Mouse (Mus musculus): ENCODE data around the gene Ddhd1.

Gene Ddhd1

DNA sequence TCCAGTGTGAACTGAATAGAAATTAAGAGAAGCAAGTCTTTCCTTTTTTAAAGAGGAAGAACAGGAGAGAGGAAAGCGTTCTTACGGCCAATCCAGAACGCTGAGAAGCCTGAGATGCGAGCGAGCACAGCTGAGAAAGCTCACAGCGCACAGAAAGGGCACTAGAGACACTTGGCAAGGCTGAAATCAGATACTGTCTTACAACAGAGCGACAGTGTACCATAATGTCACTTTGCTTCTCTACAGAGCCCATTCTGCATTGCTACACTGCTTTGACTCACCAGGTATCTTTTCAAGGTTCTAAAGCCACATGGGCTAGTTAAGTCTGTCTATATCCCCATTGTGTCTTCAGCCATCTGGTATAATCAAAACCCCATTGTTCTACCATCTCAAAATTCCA lies 13.7 kb downstream of the Ddhd1 start:
- DNase-seq = no peak

DNA sequence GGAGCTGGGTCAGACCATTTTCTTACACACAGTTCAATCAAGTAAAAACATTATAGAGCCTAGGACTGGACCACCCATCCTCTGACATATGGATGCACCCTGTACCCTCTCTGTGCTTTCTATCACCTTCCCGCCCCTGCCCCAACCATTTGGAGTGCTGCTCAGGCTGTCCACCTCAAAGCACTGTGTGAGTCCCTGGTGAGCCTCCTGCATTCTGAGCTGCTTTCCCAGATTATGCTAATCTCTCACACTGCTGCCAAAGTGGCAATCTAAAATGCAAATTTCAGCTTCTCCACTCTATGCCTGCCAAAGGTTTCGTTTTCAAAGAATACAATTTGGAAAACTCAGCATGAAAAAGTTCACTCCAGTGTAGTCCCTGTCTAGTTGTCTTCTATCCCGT lies 14.5 kb downstream of the Ddhd1 start:
- DNase-seq = no peak

DNA sequence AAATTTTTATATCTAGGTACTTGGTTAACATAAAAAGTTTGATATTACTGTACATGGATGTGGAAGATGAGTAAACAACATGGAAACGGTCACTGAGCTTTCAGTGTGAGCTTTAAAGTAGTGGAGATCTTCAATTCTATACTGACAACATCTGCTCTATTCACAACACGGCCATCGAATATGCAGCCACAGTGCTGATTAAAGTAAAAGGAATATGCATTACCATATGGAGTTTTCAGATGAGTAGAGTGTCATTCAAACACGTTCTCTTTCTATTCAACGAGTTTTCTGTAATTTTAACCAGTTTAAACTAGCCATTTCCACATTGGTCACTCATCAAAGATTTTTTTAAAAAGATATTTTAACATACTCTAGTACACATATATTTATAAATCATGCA lies 15.1 kb downstream of the Ddhd1 start:
- no peak for DNase-seq

DNA sequence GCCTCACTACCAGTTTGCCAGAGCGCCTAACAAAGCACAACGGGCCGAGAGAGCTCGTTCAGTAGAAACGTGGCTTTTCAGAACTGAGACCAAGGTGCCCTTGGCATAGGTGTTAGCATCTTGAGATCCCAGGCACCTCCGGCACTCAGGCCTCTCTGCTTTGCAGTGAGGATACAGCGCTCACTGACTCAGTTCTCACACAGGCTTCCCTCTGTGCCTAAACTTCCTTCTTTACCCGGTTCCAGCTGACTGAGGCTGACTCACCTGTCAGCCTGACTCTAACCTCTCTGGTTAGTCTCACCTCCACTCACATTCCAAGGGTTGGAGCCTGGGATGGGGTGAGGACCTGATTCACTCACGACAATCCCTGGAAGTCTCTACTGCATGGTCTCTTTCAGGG lies 15.7 kb downstream of the Ddhd1 start:
- no peak for DNase-seq

DNA sequence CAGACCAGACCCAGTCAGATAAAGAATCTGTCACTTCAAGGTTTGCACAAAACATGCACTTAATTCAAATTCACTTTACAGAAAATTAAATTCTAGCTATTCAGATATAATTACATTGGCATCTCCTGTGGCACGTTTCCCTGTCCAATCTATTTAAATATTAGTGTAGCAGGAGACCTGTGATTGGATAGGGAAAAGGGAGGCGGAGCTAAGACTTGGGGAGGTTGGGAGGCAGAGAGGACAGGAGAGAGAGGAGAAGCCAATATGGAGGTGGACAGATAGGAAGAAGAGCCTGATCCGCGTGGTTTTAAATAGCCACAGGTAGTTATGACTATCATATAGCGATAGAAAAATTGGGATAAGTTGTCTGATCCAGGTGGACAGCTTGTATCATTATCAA lies 19.2 kb downstream of the Ddhd1 start:
- DNase-seq = no peak

DNA sequence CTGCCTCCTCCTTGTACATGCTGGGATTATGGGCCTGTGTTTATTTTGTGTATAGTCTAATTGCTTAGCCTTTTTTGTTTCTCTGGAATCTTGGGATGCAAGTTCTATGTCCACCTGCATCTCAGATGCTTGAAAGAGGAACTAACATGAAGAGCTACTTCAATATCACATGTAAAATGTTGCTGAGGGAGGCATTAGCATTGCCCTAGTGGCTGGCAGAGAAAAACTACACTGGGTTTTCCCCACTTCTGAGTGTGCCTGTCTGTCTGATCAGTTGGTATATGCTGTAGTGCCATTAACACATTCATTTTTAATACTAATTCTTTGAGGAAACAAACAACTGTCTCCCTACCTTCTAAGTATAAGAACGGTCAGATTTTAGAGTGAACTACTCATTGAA lies 22.4 kb downstream of the Ddhd1 start:
- no peak for DNase-seq

DNA sequence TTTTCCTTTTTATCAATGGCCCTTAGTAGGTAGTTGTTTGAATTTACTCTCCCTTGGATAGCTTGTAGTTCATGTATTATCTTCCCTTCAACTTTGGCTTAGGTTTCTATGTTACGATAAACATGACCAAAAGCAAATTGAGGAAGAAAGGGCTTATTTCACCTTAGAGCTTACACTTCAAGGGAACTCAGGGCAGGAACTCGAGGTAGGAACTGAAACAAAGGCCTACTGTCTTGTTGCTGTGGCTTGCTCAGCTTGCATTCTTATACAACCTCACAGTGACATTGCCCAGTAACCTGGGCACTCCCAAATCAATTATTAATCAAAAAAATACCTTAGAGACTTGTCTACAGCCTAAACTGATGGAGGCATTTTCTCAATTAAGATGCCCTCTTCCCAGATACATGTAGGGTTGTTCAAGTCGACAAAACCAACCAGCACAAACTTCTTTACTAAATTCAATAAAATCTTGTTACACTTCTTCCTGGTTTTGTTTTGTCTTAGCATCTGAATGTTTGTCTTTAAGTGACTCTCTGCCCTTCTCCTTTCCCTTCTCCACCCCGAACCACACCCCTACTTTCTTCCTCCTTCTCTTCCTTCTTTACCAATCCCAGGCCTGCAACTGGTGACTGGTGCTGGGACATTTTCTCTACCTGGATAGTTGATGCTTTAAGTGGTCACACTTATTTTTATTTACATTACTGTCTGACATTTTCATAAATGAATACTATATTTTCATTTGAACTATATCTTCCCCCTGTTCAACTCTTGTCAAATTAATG lies 25.0 kb downstream of the Ddhd1 start:
- DNase-seq = no peak

DNA sequence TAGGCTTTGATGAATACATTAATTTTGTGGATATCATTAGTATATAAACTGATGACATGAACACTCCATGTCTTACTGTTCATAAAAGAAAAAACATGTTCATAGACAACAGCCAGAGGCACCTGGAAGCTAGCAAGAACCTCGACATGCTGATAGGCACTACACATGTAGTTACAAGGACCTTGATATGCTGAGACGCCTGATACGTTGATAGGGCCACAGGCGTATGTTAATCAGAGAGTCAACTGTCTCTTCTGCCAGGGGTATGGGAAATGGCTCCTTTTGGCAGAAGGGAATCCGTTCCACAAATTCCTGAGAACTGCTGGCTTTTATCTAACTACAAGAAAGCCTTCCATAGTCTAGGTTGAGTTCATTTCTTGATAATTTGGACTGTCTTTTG lies 27.4 kb downstream of the Ddhd1 start:
- DNase-seq = no peak

DNA sequence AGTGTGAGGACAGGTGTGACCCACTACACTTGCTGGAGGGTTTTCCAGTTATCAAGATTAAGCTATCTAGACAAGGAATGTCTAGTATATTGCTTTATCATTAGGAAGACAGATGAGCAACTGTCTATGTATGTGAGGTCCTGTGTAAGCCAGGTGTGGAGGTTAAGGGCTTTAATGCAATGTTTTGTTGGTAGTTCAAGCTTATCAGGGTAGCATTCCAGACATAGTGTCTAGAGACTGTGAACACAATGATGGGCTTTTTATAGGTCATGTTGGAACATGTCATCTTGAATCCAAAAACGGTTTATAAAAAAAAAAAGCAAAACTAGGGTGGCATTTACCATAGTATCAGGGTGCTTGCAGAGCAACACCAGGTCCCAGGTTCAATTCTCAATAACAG lies 28.0 kb downstream of the Ddhd1 start:
- no peak for DNase-seq

DNA sequence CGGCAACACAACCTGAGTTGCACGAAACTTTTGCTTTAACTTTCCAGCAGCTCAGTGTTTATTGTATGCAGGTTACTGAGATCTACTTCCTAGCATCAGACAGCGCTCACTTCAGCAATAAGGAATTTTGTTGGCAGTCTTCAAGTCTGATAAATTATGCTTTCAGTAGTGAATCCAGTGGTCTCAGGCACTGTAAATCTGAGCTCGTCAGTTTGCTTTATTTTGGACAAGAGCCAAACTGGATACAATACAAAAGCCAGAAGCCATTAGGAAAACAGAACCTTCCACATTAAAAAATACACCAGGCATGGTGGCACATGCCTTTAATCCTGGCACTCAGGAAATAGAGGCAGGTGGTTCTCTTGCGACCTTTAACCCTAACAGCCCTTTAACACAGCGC lies 39.6 kb downstream of the Ddhd1 start:
- DNase-seq = no peak

DNA sequence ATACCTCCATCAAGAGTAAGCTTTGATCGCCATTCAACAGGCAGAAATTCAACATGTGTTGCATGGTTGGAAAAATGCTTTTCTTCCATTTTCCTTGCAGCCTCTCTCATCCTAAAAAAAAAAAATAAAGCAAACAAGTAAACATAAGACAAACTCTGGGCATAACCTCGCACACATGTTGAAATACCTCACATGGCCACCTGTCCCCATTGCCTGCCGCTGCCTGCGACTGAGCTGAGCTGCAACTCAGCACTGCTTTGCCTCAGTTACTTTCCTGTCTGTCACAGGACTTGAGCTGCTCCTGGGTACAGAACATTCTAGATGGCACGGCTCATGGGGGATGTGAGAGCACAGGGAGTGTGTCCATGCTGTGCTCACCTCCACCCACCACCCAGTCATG lies 41.4 kb downstream of the Ddhd1 start:
- no peak for DNase-seq

DNA sequence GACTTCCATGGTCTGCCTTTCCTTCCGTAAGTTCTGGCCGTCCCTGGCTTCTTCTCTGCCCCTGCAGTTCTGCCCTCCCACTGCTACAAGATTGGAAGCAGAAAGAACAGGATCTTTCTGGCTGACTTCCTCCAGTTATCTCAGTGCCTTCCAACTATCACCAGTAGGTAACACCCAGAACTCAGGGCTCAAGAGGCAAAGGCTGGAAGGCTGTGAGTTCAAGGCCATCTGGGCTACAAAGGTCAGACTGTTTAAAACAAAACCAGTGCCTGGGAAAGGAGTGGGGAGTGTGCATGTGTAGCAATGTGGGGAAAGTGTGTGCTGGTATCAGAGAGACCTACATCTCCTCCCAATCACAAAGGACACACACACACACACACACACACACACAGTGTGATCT lies 42.2 kb downstream of the Ddhd1 start:
- DNase-seq = no peak

DNA sequence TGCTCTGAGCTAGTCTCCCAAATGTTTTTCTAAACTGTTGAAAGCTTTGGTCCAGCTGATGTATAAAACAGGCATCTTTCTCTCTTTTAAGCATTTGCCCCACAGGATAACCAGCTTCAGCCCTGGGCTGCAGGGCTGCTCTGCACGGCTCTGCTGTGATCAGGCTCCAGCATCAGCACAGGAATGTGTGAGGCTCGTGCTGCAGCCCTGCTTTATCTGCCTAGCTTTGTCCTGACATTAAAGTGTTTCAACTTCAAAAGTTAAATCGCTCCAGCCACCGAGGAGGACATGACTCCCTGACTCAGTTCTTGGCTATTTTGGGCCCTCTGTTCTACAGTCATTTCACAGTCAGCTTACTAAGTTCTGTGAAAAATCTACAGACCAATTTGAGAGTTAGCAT lies 43.1 kb downstream of the Ddhd1 start:
- DNase-seq = no peak

DNA sequence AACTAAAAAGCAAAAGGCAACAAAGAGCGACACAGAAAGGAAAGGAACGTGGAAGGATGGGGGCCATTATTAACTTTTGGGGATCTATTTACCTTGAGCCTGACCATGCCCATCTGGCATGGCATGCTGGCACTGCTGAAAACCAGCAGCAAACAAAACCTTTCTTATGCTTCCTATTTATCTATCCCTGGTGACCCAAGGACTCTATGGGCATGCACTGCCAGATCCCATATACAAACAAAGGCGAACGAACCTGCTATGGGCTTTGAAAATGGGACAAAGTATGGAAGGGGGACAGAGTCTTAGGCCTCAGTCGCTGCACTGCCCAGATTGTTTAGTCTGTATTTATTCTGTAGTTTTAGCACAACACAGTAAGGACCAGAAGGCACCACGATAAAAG lies 43.5 kb downstream of the Ddhd1 start:
- no peak for DNase-seq

DNA sequence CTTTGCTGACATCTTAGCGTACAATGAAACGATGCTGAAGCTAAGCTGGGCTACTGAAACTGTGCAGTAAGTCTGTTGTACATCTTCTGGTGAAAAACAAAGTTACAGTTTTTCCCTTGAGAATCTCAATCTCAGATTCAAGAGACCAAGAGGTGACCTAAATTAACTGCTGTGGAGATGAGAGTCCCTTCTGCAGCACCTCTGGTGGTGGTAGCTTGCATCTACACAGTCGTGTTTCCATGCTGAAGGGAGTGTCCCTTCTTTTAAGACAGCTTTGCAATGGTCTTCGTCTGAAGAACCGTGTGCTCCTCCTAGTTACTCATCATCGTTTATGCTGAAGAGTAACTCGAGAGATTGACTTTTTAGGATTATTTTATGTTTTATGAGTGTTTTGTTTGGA lies 46.3 kb downstream of the Ddhd1 start:
- no peak for DNase-seq

DNA sequence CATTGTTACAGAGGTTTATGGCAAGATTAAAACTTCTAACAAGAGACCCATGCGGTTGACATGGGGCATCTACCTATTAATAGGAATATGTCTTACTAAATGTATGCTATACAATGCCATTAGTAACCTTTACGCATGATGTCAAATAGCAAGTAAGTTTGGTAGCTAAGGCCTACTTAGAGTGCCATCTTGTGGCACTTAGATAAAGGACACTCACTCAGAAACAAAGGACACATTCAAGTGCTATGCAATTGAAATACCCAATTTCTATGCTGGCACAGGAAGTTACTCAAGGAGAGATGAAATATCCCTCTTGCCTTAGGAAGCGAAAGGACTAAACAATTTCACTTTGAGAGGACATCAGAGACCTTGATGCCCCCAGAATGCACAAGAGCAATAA lies 55.9 kb downstream of the Ddhd1 start:
- DNase-seq = peak in 1 of 2 experiments; percentile 41

DNA sequence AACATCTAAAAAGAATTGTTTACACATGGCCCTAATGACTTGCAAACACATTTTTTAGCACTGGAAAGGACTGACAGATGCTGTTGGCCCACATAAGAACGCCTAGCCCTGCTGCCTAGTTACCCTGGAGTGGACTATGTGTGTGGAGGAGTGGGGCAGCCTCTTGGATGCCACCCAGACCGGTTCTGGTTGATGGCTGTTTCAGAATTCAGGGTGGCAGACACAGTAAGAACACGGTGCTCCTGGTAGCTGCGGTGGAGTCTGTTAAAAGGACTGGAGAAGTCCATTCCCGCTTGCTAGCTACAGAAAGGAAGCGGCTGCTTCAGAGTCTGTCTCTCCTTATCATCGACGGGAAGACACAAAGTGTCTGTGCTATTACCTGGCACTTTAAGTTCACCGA lies 57.4 kb downstream of the Ddhd1 start:
- DNase-seq = peak; percentile 18 to 19

DNA sequence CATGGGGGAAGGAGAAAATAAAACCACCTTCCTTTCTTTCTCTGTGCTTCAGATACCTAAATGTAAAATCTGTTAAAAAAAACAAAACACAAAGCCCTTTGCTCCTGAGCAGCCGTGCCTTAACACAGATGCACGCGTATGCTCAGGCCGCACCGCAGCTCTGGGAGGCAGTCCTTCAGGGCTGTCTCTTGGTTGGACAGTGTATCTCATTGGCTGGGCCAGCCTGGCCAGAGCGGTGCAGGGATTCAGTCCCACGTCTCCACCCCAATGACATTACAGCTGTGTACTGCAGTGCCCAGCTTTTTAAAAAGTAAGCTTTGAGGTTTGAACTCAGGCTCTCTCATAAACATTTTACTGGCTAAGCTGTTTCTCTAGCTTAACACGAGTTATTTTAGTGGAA lies 60.1 kb downstream of the Ddhd1 start:
- no peak for DNase-seq

DNA sequence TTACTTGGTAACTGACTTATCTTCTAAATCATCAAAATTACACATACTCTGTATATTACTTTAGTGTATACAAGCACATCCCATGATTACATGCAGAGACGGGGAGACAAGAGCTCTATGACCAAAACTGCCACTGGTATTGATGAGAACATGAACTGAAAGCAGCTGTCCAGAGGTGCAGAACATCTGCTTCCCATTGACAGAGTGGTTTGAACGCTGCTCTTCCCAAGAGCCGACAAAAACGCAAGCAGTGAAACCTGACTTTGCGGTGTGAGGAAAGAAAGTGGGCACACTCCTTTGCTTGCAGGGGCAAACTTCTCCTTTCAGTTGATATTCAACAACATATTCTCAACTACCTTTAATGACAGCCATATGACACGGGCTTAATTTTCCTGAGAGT lies 64.7 kb downstream of the Ddhd1 start:
- DNase-seq = no peak

DNA sequence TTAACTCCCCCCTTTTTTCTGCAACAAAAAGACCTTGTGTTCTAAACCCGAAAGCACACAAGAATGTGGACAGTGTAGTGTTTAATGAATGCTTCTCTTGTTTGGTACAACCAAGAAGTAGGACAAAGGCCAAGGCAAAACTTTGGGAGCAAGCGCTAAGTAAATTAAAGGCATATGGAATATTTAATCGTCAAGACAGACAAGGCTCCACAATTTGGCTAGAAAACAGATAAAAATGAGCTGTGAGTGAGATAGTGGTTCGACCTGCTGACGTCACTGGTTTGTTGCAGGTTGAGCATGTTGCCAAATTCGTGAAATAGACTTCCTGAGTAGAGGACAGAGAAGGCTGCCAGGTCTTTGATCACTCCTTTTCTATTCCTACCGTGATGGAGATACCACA lies 69.5 kb downstream of the Ddhd1 start:
- DNase-seq = no peak

DNA sequence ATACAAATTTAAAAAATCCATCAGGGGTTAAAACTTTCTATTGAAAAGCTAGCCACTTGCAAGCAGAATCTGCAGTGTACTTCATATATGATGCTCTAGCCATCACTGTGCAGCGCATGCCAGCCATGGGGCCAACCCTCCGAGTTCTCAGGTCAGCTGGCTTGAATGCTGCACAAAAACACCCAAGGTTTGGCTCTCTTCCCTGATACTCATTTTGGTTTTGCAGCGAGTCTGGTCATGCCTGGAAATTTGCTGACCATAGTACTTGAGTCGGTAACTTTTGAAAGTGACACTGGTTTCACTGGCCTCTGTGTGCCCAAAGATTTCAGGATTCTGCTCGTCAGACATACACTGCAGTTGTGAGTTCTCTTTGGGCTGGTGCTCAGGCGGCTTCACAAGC lies 70.4 kb downstream of the Ddhd1 start:
- no peak for DNase-seq

DNA sequence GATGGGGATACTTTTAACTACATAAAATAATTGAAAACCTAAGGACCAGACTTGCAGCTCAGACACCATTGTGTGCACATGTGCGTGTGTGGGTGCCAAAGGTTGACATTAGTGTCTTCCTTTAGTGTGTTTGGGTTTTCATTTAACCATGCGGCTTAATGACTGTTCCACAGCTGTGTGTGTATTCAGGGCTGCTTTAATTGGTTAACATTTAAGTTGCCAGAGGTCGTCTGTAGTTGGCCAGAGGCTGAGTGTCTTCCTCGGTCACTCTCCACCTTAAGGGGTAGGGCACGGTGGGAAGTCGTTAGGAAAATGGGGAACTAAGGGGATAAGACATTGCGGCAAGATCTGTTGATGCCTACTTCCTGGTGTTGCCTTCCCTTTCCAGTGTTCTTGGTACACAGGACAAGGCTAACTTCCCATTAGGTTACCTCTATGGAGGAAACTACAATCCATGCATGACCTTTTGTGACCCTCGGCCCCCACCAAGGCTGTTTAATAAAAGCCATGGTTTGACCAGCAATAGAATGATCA lies 74.4 kb downstream of the Ddhd1 start:
- DNase-seq = no peak

DNA sequence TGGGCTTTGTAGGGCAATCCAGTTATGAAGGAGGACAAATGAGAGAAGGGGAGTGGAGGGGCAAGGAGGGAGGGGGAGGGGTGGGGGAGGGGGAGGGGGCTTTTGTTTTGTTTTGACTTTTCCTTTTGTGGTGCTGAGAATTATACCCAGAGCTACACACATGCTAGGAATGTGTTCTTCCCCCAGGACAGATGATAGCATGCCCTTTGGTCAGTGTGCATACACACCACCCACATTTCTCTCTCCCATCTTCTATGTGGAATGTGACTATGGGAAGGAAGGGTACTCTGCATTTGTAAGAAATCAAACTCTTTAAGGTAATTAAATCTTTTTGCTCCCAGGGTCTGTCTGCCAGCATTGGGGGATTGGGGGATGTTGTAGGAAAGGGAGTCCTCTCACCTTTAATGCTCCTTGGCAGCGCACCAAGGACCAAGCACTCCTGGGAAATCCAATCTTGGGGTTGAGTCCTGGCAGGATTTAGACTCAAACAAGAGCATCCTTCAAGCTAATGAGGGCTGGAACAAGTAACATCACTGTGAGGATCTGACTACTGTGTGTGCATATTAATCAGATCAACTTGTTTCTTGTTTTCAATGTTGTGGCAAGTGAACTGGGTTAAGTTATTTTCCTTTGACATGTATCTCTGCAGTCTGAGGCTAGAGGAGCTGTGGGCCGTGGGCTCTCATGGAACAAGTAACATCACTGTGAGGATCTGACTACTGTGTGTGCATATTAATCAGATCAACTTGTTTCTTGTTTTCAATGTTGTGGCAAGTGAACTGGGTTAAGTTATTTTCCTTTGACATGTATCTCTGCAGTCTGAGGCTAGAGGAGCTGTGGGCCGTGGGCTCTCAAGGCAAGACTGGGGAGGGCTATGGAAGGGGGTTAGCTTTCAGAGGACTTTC lies 76.8 kb downstream of the Ddhd1 start:
- peak in 1 of 2 experiments; percentile 30 for DNase-seq

Data from cerebellum, postnatal 14 days (tissue).